In the genomic region with DNA sequence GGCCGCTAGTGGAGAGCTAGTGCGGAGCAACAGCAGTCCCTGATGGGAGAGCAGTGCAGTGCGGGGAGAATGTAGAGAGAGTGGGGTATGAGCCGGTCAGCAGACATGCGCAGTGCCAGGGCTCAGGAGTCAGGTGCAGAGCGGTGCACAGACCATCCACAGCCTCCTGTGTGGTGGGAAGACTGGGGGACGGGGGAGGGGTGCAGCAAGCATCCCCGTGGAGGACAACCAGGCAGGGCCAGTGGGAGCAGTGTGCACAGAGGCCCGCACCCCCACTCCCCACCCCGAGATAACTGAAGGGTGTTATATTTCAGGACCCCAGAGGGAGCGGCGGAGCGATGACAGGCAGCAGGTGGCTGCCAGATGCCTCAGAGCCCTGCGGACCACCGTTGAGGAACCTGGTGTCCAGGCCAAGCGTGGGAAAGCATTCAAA, we compare ENCODE assay signal across 10 mouse cellular contexts. TPM values are rescaled to one million over a fixed set of nuclear protein-coding genes. Genes with fewer than 3 reads are reported as not detected.
DNase-seq lines count a peak whose midpoint lies in the region; ATAC-seq and TF ChIP-seq lines count a peak whose summit lies in the region.
"Had no signal": no experiment of that assay in that cellular context is flagged by ENCODE, and none has a peak within 500 bp of the region (broad histone marks: within the 10 kb centered on the region; RNA-seq: fewer than 3 reads in every experiment).

No protein-coding gene starts in this region.

- H3K4me1 ChIP-seq in hindbrain, embryonic 11.5 days (replicated peaks; ENCODE audit: control insufficient read depth, insufficient read depth, low read length) = peaks cover 3% of the 10 kb centered on the region; the same call in 1 of the 2 replicates
- H3K4me1 ChIP-seq in neural tube, embryonic 12.5 days = no peaks in the 10 kb centered on the region

- no peaks in the 10 kb centered on the region for H3K9me3 ChIP-seq in hindbrain, embryonic 11.5 days (ENCODE audit: control insufficient read depth, low read length)
- no peaks in the 10 kb centered on the region for H3K9me3 ChIP-seq in neural tube, embryonic 12.5 days
- H3K9me3 ChIP-seq: forebrain, embryonic 13.5 days had no signal

- peaks cover 4% of the 10 kb centered on the region; the same call in 1 of the 2 replicates for H3K27me3 ChIP-seq in hindbrain, embryonic 11.5 days (ENCODE audit: control insufficient read depth, insufficient read depth, low read length)
- peaks cover 9% of the 10 kb centered on the region; the same call in 1 of the 2 replicates for H3K27me3 ChIP-seq in neural tube, embryonic 12.5 days (replicated peaks)

- WGBS in hindbrain, embryonic 11.5 days = 27% methylated on average over 16 of the region's 16 CpGs
- 33% methylated on average over 16 of the region's 16 CpGs for WGBS in neural tube, embryonic 12.5 days

- H3K27ac ChIP-seq in gastrocnemius, adult 2 months = no peak overlapping the region
- H3K27ac ChIP-seq in hindbrain, embryonic 11.5 days (ENCODE audit: low read depth, low read length) = no peak overlapping the region
- H3K27ac ChIP-seq in neural tube, embryonic 12.5 days = no peak overlapping the region
- H3K27ac ChIP-seq: forebrain, embryonic 13.5 days had no signal

- TF ChIP-seq CTCF in gastrocnemius, adult 2 months (IDR thresholded peaks at IDR 0.05) = no peak

- intact Hi-C loops in gastrocnemius, adult 2 months (cut with DNase I) = loop anchor here (5.0 to 10.0 kb wide), 2 partner anchors 85 to 363 kb away; a partner anchor contains a TSS

- H3K9ac ChIP-seq in hindbrain, embryonic 11.5 days (ENCODE audit: low read depth, low read length) = no peak overlapping the region
- H3K9ac ChIP-seq in neural tube, embryonic 12.5 days = no peak overlapping the region
- H3K9ac ChIP-seq: forebrain, embryonic 13.5 days had no signal

- H3K4me2 ChIP-seq in hindbrain, embryonic 11.5 days (replicated peaks; ENCODE audit: low read depth, low read length) = no peak overlapping the region
- H3K4me2 ChIP-seq in neural tube, embryonic 12.5 days (replicated peaks) = 0 out of 2 replicates have a peak overlapping the region, but pooled peaks have one; percentile 24
- H3K4me2 ChIP-seq: forebrain, embryonic 13.5 days had no signal

- peak; percentile 13 for DNase-seq in gastrocnemius, adult 2 months
- no peak for DNase-seq in gastrocnemius, adult 8-10 months (ENCODE audit: low spot score in 2 of 2)
- DNase-seq in kidney, postnatal 4 days = peak; percentile 48 to 65
- no peak for DNase-seq in kidney, adult 18-20 months
- DNase-seq in hindbrain, embryonic 11.5 days (ENCODE audit: low spot score) = peak; percentile 28
- DNase-seq in spleen, adult 18-20 months = no peak
- DNase-seq in layer of hippocampus, adult 11-12 months (ENCODE audit: low spot score) = no peak
- DNase-seq: lung, postnatal 14 days had no signal

- no peak for ATAC-seq in hindbrain, embryonic 11.5 days (ENCODE audit: low FRiP score)
- no peak for ATAC-seq in neural tube, embryonic 12.5 days (ENCODE audit: low FRiP score, low read depth)
- ATAC-seq: forebrain, embryonic 13.5 days had no signal

- H3K4me3 ChIP-seq in gastrocnemius, adult 2 months = no peak overlapping the region
- no peak overlapping the region for H3K4me3 ChIP-seq in hindbrain, embryonic 11.5 days (ENCODE audit: low read depth, low read length)
- H3K4me3 ChIP-seq in neural tube, embryonic 12.5 days = no peak overlapping the region
- H3K4me3 ChIP-seq: forebrain, embryonic 13.5 days had no signal

- H3K36me3 ChIP-seq in hindbrain, embryonic 11.5 days (ENCODE audit: control insufficient read depth, insufficient read depth, low read length) = no peaks in the 10 kb centered on the region
- H3K36me3 ChIP-seq in neural tube, embryonic 12.5 days = no peaks in the 10 kb centered on the region

RNA-seq across cellular contexts. Expression of a gene that starts 31.9 kb away (rescaled TPM):
- total RNA-seq in gastrocnemius, adult 2 months (2021) = 10 to 100 TPM; 15.4 to 19.6 TPM
- 10 to 100 TPM; 10.6 to 16.5 (median 14.9) TPM for total RNA-seq in gastrocnemius, adult 8-10 months (2022)
- polyA plus RNA-seq in hindbrain, embryonic 11.5 days (2014; fragmentation: Nextera tagmentation; extraction: Ambion mirVana) = 81.9 and 90.3 TPM in 2 replicates
- polyA plus RNA-seq in neural tube, embryonic 12.5 days (2016; fragmentation: Nextera tagmentation; extraction: Ambion mirVana) = 118 and 130 TPM in 2 replicates

Comparison
In these comparisons a context has a peak if more than half of its experiments do, and no peak if none do; other contexts are left out.
1. DNase-seq: peak in gastrocnemius, adult 2 months (single experiment), kidney, postnatal 4 days (2 of 2) and hindbrain, embryonic 11.5 days (single experiment); none in gastrocnemius, adult 8-10 months (0 of 2), kidney, adult 18-20 months (single experiment), spleen, adult 18-20 months (0 of 2) and layer of hippocampus, adult 11-12 months (single experiment).